Mouse (Mus musculus) central nervous system, embryonic 18 days (tissue): ENCODE data around the gene Filip1l. TPM values are rescaled to one million over a fixed set of nuclear protein-coding genes. Genes with fewer than 3 reads are reported as not detected.

ENCODE experiments used
- polyA plus RNA-seq: library from polyadenylated mRNA; depleted of rRNA; stranded (reverse); fragments of >200 nt; gene quantifications from 2 replicates; pipeline ENCODE4 v1.2.3, GENCODE M21; 2012; rRNA removed

Gene Filip1l
- 2.0 and 2.4 TPM in 2 replicates for polyA plus RNA-seq

GRCm38 (mm10) chr16:57352751-57353150, at the start of gene Filip1l:
Filip1l (plus strand) TSS chr16:57353093.

GRCm38 (mm10) chr16:57606444-57607227, 253.7 kb downstream of the Filip1l start, which contains the start of gene Cmss1:
Cmss1 (minus strand) TSS chr16:57606864.

Other genes with a start within 250 kb of the Filip1l start
- 61.1 and 64.4 TPM in 2 replicates for gene Tomm70a, start 231.4 kb upstream of the Filip1l start, polyA plus RNA-seq
- 24.1 and 26.3 TPM in 2 replicates for gene Nit2, start 185.8 kb upstream of the Filip1l start, polyA plus RNA-seq
- 49.6 and 51.4 TPM in 2 replicates for gene Tbc1d23, start 121.6 kb upstream of the Filip1l start, polyA plus RNA-seq
- gene Tmem30c, start 60.2 kb upstream of the Filip1l start, polyA plus RNA-seq: 2.2 and 2.8 TPM in 2 replicates